Mouse (Mus musculus): Measurements from ENCODE around the gene Vmn1r159.
"Not testable (repeated sequence)": the region's sequence is repeated elsewhere in the genome, so short reads cannot be mapped to it uniquely, and the experiment has no call there.

Vmn1r159 gene

DNA sequence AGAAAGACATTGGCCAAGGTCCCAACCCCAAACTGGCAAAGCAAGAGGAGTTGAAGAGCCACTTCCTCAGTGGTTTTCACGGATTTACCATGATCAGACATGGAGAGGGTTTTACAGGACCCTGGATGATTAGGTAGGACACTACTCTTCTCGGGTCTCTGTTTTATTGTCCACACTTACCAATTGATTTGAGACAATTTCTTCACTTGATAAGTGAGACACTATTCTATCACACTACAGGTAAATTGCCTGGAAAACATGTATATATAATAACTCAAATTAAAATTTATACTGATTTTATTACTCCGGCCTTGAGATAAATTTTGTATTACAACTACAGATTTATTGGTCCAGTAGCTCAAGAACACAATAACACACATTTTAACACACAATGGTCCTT is at the start of gene Vmn1r159:
Gene Vmn1r159 (minus strand): TSS at position 101 of the 400 bp plus-strand sequence.
- DNase-seq (ENCODE audit: low read depth, low spot score), result not testable (repeated sequence)

DNA sequence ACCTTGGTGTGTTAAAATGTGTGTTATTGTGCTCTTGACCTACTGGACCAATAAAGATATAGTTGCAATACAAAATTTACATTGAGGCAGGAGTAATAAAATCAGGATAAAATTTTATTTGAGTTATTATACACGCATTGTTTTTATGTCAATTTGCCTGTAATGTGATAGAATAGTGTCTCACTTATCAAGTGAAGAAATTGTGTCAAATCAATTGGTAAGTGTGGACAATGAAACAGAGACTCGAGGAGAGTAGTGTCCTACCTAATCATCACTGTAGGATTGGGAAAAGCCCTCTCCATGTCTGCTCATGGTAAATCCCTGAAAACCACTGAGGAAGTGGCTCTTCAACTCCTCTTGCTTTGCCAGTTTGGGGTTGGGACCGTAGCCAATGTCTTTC is 27.5 kb upstream of the Vmn1r159 start, which contains the start of gene Vmn1r160:
Gene Vmn1r160 (plus strand): TSS at position 301 of the 400 bp plus-strand sequence.
- DNase-seq (ENCODE audit: low read depth, low spot score), result not testable (repeated sequence)
